Mouse (Mus musculus) hindbrain, postnatal 0 days (tissue): ENCODE results near the gene Thy1. TPM values are rescaled to one million over a fixed set of nuclear protein-coding genes. Genes with fewer than 3 reads are reported as not detected.
A peak's percentile ranks its signal among the peaks of the same experiment; 100 is the strongest.

Source experiments
- ATAC-seq: fragments of 200-750 bp; cut with Nextera tagmentation; 2 replicates; pipeline ENCODE4 v1.8.0; 2017; ENCODE audit warnings: mild to moderate bottlenecking, moderate TSS enrichment, moderate library complexity
- DNase-seq: peaks from one replicate; pipeline ENCODE4 v3.0.0-alpha.2; 2015; ENCODE audit warnings: low spot score
- H3K27ac ChIP-seq: fragments of 300-500 bp; sonication (generic); 2 replicates; pipeline ENCODE4 v1.5.1; 2014; ENCODE audit warnings: mild to moderate bottlenecking
- H3K27me3 ChIP-seq: fragments of 300-500 bp; sonication (generic); 2 replicates; pipeline ENCODE4 v1.6.1; 2014; ENCODE audit warnings: low read length, mixed read lengths; ENCODE audit not compliant: insufficient read depth
- H3K36me3 ChIP-seq: fragments of 300-500 bp; sonication (generic); 2 replicates; pipeline ENCODE4 v1.6.1; 2014; ENCODE audit warnings: low read length, mixed read lengths; ENCODE audit not compliant: insufficient read depth
- H3K4me1 ChIP-seq: fragments of 300-500 bp; sonication (generic); 2 replicates; pipeline ENCODE4 v1.6.1; 2014; ENCODE audit warnings: antibody characterized with exemption, low read length, mixed read lengths; ENCODE audit not compliant: insufficient read depth
- H3K4me2 ChIP-seq: fragments of 300-500 bp; sonication (generic); 2 replicates; pipeline ENCODE4 v1.6.1; 2014; ENCODE audit warnings: low read depth, mild to moderate bottlenecking, low read length, moderate library complexity, mixed read lengths
- H3K4me3 ChIP-seq: fragments of 300-500 bp; sonication (generic); 2 replicates; pipeline ENCODE4 v1.5.1; 2014; ENCODE audit warnings: low read length
- H3K9ac ChIP-seq: fragments of 300-500 bp; sonication (generic); replicated peaks from 2 replicates; pipeline ENCODE4 v1.6.1; 2014; ENCODE audit warnings: mild to moderate bottlenecking, low read length, moderate library complexity, mixed read lengths
- H3K9me3 ChIP-seq: fragments of 300-500 bp; sonication (generic); 2 replicates; pipeline ENCODE4 v1.6.1; 2016; ENCODE audit warnings: low read length, mixed read lengths
- CTCF ChIP-seq: IDR thresholded peaks from 2 replicates; pipeline ENCODE4 v1.5.1; 2016; ENCODE audit warnings: antibody characterized with exemption, control low read depth, low read depth
- WGBS: fragments of 180-500 bp; shearing (Covaris S2); extraction: QIAGEN DNeasy Blood & Tissue Kit; methylation state at CpG from one replicate; pipeline ENCODE4 v1.1.7; 2014; 5-methylcytosine and 5-hydroxymethylcytosine counted together
- polyA plus RNA-seq: library from polyadenylated mRNA; unstranded; fragments of >200 nt; fragmentation: Nextera tagmentation; extraction: Ambion mirVana; gene quantifications from 2 replicates; pipeline ENCODE4 v1.2.1, GENCODE M21; 2015
- total RNA-seq: library from RNA; depleted of rRNA; stranded (reverse); fragments of >200 nt; gene quantifications from 2 replicates; pipeline ENCODE4 v1.2.3, GENCODE M21; 2014

The Thy1 gene
- total and polyA plus RNA-seq, 2 experiments from 2014 or later = 51.1 to 138 TPM

GRCm38 (mm10) chr9:44010900-44011299 is 32.3 kb upstream of the Thy1 start:
- H3K27me3 ChIP-seq = no peaks in the 10 kb centered on the region
- no peak for DNase-seq
- no peaks in the 10 kb centered on the region; the same call in 1 of the 2 replicates for H3K4me1 ChIP-seq
- H3K36me3 ChIP-seq = no peaks in the 10 kb centered on the region
- no peak overlapping the region for H3K9ac ChIP-seq
- no peaks in the 10 kb centered on the region for H3K9me3 ChIP-seq
- peak; percentile 40 for TF ChIP-seq CTCF
- 88% methylated on average over 3 of the region's 3 CpGs for WGBS
- H3K4me3 ChIP-seq = no peak overlapping the region
- ATAC-seq = no peak
- no peak overlapping the region for H3K4me2 ChIP-seq
- H3K27ac ChIP-seq = no peak overlapping the region

- ATAC-seq = no peak
Measured at GRCm38 (mm10) chr9:44011668-44012067, 31.5 kb upstream of the Thy1 start.

DNA sequence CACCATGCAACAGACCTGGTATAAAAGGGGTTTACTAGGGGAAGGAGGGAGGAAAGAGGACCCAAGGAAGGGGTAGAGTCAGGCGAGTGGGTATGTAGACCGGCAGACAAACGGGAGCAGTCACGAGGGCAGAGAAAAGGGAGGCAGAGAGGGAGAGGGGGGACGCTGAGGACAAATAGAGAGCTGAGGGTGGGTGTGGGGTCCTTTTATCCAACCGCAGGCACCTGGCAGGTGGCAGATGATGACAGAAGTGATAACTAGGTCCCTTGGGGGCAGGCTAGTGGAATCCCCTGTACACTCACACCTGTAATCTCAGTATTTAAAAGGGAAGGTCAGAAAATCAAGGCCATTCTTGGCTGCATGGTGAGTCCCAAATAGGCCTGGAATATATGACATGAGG is 31.0 kb upstream of the Thy1 start:
- 63% methylated on average over 6 of the region's 6 CpGs for WGBS
- Histone ChIP-seq H3K27me3 (no peaks in the 10 kb centered on the region), H3K9ac (no peak overlapping the region), H3K4me2 (no peak overlapping the region), H3K27ac (0 out of 2 replicates have a peak overlapping the region, but pooled peaks have one; percentile 32), H3K9me3 (no peaks in the 10 kb centered on the region), H3K36me3 (no peaks in the 10 kb centered on the region), H3K4me3 (no peak overlapping the region), H3K4me1 (no peaks in the 10 kb centered on the region; the same call in 1 of the 2 replicates)
- ATAC-seq (no peak), DNase-seq (no peak)
- TF ChIP-seq CTCF = no peak

More at GRCm38 (mm10) chr9:44011668-44012067, 31.5 kb upstream of the Thy1 start:
- TF ChIP-seq CTCF = no peak
- no peaks in the 10 kb centered on the region for H3K27me3 ChIP-seq
- H3K36me3 ChIP-seq = no peaks in the 10 kb centered on the region
- no peak overlapping the region for H3K27ac ChIP-seq
- no peak for DNase-seq
- H3K9ac ChIP-seq = no peak overlapping the region
- H3K9me3 ChIP-seq = no peaks in the 10 kb centered on the region
- H3K4me2 ChIP-seq = no peak overlapping the region
- no peak overlapping the region for H3K4me3 ChIP-seq
- 82% methylated on average over 5 of the region's 5 CpGs for WGBS
- H3K4me1 ChIP-seq = no peaks in the 10 kb centered on the region; the same call in 1 of the 2 replicates

GRCm38 (mm10) chr9:44012761-44013301 is 30.4 kb upstream of the Thy1 start:
- peak; percentile 74 for ATAC-seq
- Histone ChIP-seq H3K27me3 (no peaks in the 10 kb centered on the region), H3K27ac (peak overlapping the region; percentile 32; the same call in 1 of the 2 replicates), H3K36me3 (no peaks in the 10 kb centered on the region), H3K4me3 (no peak overlapping the region), H3K4me2 (no peak overlapping the region), H3K9me3 (no peaks in the 10 kb centered on the region), H3K4me1 (no peaks in the 10 kb centered on the region; the same call in 1 of the 2 replicates), H3K9ac (no peak overlapping the region)
- TF ChIP-seq CTCF = no peak
- DNase-seq = peak; percentile 59
- 25% methylated on average over 8 of the region's 8 CpGs for WGBS

GRCm38 (mm10) chr9:44013781-44014180 is 29.4 kb upstream of the Thy1 start:
- Histone ChIP-seq H3K27ac (no peak overlapping the region), H3K36me3 (no peaks in the 10 kb centered on the region), H3K4me2 (no peak overlapping the region), H3K9ac (no peak overlapping the region), H3K4me3 (no peak overlapping the region), H3K9me3 (no peaks in the 10 kb centered on the region), H3K27me3 (no peaks in the 10 kb centered on the region), H3K4me1 (no peaks in the 10 kb centered on the region; the same call in 1 of the 2 replicates)
- no peak for DNase-seq
- WGBS = 74% methylated on average over 6 of the region's 6 CpGs
- ATAC-seq = no peak
- TF ChIP-seq CTCF = no peak

DNA sequence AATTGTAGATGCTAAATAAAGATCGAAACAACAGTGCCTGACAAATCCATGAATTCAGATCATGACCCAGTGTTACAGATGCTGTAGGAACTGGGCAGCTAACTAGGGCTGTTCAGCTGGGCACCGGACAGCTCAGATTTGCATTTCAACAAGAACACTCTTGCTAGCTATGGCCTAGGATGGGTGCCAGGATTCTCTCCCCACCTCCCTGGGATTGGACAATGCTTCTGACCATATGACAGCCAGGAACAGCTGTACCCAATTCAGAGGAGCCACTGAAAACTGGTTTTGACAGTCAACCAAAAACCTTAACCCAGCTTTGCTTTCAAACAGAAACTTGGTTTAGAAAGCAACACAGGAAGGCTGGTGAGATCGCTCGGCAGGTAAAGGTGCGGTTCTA is 26.9 kb upstream of the Thy1 start:
- peak; percentile 62 for DNase-seq
- no peak for TF ChIP-seq CTCF
- WGBS = 64% methylated on average over 5 of the region's 5 CpGs

GRCm38 (mm10) chr9:44017846-44018245 is 25.3 kb upstream of the Thy1 start:
- ATAC-seq (no peak), DNase-seq (no peak)
- WGBS = 85% methylated on average over 5 of the region's 5 CpGs
- no peaks in the 10 kb centered on the region; the same call in 1 of the 2 replicates for H3K4me1 ChIP-seq
- H3K9me3 ChIP-seq = no peaks in the 10 kb centered on the region
- H3K36me3 ChIP-seq = no peaks in the 10 kb centered on the region
- no peak overlapping the region for H3K9ac ChIP-seq
- H3K27ac ChIP-seq = no peak overlapping the region
- H3K27me3 ChIP-seq = no peaks in the 10 kb centered on the region
- H3K4me3 ChIP-seq = no peak overlapping the region
- H3K4me2 ChIP-seq = no peak overlapping the region
- no peak for TF ChIP-seq CTCF

More for the DNA sequence above, 26.9 kb upstream of the Thy1 start:
- H3K27ac ChIP-seq = no peak overlapping the region
- H3K36me3 ChIP-seq = no peaks in the 10 kb centered on the region
- no peaks in the 10 kb centered on the region; the same call in 1 of the 2 replicates for H3K4me1 ChIP-seq
- no peak overlapping the region for H3K4me2 ChIP-seq
- H3K27me3 ChIP-seq = no peaks in the 10 kb centered on the region
- H3K4me3 ChIP-seq = no peak overlapping the region
- no peak overlapping the region for H3K9ac ChIP-seq
- H3K9me3 ChIP-seq = no peaks in the 10 kb centered on the region
- peak; percentile 62; the same call in 1 of the 2 replicates for ATAC-seq
